Mouse (Mus musculus): ENCODE measurements at regions not wholly inside any gene's neighbourhood (a gene's known extent, or its start where the extent isn't known, plus 50 kb on each side); places are given as distances from the start of the nearest gene placed in this dataset.

GRCm38 (mm10) chr6:94999562-94999961 is 117.5 kb upstream of the Kbtbd8 start:
- TF ChIP-seq EP300 (IDR thresholded peaks at IDR 0.05; ENCODE audit: low read depth) = no peak
- no peak for TF ChIP-seq CTCF (IDR thresholded peaks at IDR 0.05; ENCODE audit: low read depth)
